Mouse (Mus musculus): ENCODE measurements around the gene Alg12. TPM values are rescaled to one million over a fixed set of nuclear protein-coding genes. Genes with fewer than 3 reads are reported as not detected.

Alg12 gene
- polyA plus RNA-seq, 1 experiment from 2014 or later = 13.1 TPM

Other genes starting within 250 kb of the Alg12 start
- gene Zdhhc25, start 219.0 kb downstream of the Alg12 start, polyA plus RNA-seq (2015; fragmentation: Nextera tagmentation; extraction: Ambion mirVana) = not detected in 2 replicates
- 18.6 and 20.3 TPM in 2 replicates for gene Brd1, start 85.1 kb downstream of the Alg12 start, polyA plus RNA-seq (2015; fragmentation: Nextera tagmentation; extraction: Ambion mirVana)
- 14.1 and 15.3 TPM in 2 replicates for gene Zbed4, start 67.7 kb downstream of the Alg12 start, polyA plus RNA-seq (2015; fragmentation: Nextera tagmentation; extraction: Ambion mirVana)
- 105 and 128 TPM in 2 replicates for gene Creld2, start 328 bp upstream of the Alg12 start, polyA plus RNA-seq (2015; fragmentation: Nextera tagmentation; extraction: Ambion mirVana)
- 58.3 and 59.0 TPM in 2 replicates for gene Pim3, start 42.9 kb upstream of the Alg12 start, polyA plus RNA-seq (2015; fragmentation: Nextera tagmentation; extraction: Ambion mirVana)
- not detected in 2 replicates for gene Ttll8, start 135.1 kb upstream of the Alg12 start, polyA plus RNA-seq (2015; fragmentation: Nextera tagmentation; extraction: Ambion mirVana)
- gene Mlc1, start 159.7 kb upstream of the Alg12 start, polyA plus RNA-seq (2015; fragmentation: Nextera tagmentation; extraction: Ambion mirVana) = not detected in 2 replicates
- not detected in 2 replicates for gene Mov10l1, start 163.6 kb upstream of the Alg12 start, polyA plus RNA-seq (2015; fragmentation: Nextera tagmentation; extraction: Ambion mirVana)
- 0.40 and 1.2 TPM in 2 replicates for gene Panx2, start 240.4 kb upstream of the Alg12 start, polyA plus RNA-seq (2015; fragmentation: Nextera tagmentation; extraction: Ambion mirVana)

All from stomach, embryonic 16.5 days (tissue).